Mouse (Mus musculus) liver, embryonic 14 days (tissue): ENCODE results near the gene Gm20867. TPM values are rescaled to one million over a fixed set of nuclear protein-coding genes. Genes with fewer than 3 reads are reported as not detected.

Experiments
- polyA plus RNA-seq: library from polyadenylated mRNA; depleted of rRNA; stranded (reverse); fragments of >200 nt; gene quantifications from 2 replicates; pipeline ENCODE4 v1.2.3, GENCODE M21; 2012; rRNA removed

Gm20867 gene
- polyA plus RNA-seq, result not detected in 2 replicates

GRCm38 (mm10) chrY:77963104-77963503 is at the start of gene Gm20867:
Gene Gm20867 (minus strand): TSS chrY:77963204.

Other genes with a start within 250 kb of the Gm20867 start
- not detected in 2 replicates for gene Gm29564, start 249.8 kb upstream of the Gm20867 start, polyA plus RNA-seq